Mouse (Mus musculus) intestine, embryonic 15.5 days (tissue): ENCODE measurements around the gene Nlk. TPM values are rescaled to one million over a fixed set of nuclear protein-coding genes. Genes with fewer than 3 reads are reported as not detected.

Experiments
- ATAC-seq: fragments of 200-750 bp; cut with Nextera tagmentation; 2 replicates; pipeline ENCODE4 v1.8.0; 2017; ENCODE audit warnings: moderate TSS enrichment, moderate library complexity
- H3K27ac ChIP-seq: fragments of 300-500 bp; sonication (generic); 2 replicates; pipeline ENCODE4 v1.5.1; 2015; ENCODE audit warnings: mild to moderate bottlenecking, inconsistent platforms
- H3K27me3 ChIP-seq: fragments of 300-500 bp; sonication (generic); replicated peaks from 2 replicates; pipeline ENCODE4 v1.6.1; 2015; ENCODE audit warnings: inconsistent platforms
- H3K36me3 ChIP-seq: fragments of 300-500 bp; sonication (generic); 2 replicates; pipeline ENCODE4 v1.6.1; 2015; ENCODE audit warnings: inconsistent platforms
- H3K4me1 ChIP-seq: fragments of 300-500 bp; sonication (generic); replicated peaks from 2 replicates; pipeline ENCODE4 v1.6.1; 2015; ENCODE audit warnings: inconsistent platforms
- H3K4me2 ChIP-seq: fragments of 300-500 bp; sonication (generic); replicated peaks from 2 replicates; pipeline ENCODE4 v1.6.1; 2015; ENCODE audit warnings: mild to moderate bottlenecking, inconsistent platforms
- H3K4me3 ChIP-seq: fragments of 300-500 bp; sonication (generic); replicated peaks from 2 replicates; pipeline ENCODE4 v1.5.1; 2015; ENCODE audit warnings: inconsistent platforms
- H3K9ac ChIP-seq: fragments of 300-500 bp; sonication (generic); 2 replicates; pipeline ENCODE4 v1.6.1; 2015; ENCODE audit warnings: inconsistent platforms
- H3K9me3 ChIP-seq: fragments of 300-500 bp; sonication (generic); 2 replicates; pipeline ENCODE4 v1.6.1; 2016; ENCODE audit warnings: inconsistent platforms
- WGBS: fragments of 180-500 bp; shearing (Covaris S2); methylation state at CpG from one replicate; pipeline ENCODE4 v1.1.7; 2015; 5-methylcytosine and 5-hydroxymethylcytosine counted together
- polyA plus RNA-seq: library from polyadenylated mRNA; unstranded; fragments of >200 nt; fragmentation: Nextera tagmentation; extraction: Ambion mirVana; gene quantifications from 2 replicates; pipeline ENCODE4 v1.2.1, GENCODE M21; 2015

Nlk gene
- 9.9 and 10.3 TPM in 2 replicates for polyA plus RNA-seq

- H3K36me3 ChIP-seq: no peaks in the 10 kb centered on the region
- peaks cover 17% of the 10 kb centered on the region for H3K4me1 ChIP-seq
- ATAC-seq: peak; percentile 100
- peak within 1 kb of the TSS; percentile 86 for H3K27ac ChIP-seq
- no peaks in the 10 kb centered on the region for H3K9me3 ChIP-seq
- peak within 1 kb of the TSS; percentile 82 for H3K4me3 ChIP-seq
- WGBS: under 1% methylated on average over 47 of the region's 65 CpGs
- 0 out of 2 replicates have a peak, but pooled peaks cover 3% of the 10 kb centered on the region for H3K27me3 ChIP-seq
- peak within 1 kb of the TSS; percentile 78 for H3K9ac ChIP-seq
- H3K4me2 ChIP-seq: peak within 1 kb of the TSS; percentile 72
Measured at GRCm38 (mm10) chr11:78696777-78697752, at the start of gene Nlk. Gene Nlk, minus strand, starts transcription at chr11:78697373.

- Histone ChIP-seq H3K4me3 (no peak overlapping the region), H3K9me3 (no peaks in the 10 kb centered on the region), H3K4me2 (no peak overlapping the region), H3K9ac (no peak overlapping the region), H3K27me3 (no peaks in the 10 kb centered on the region), H3K27ac (no peak overlapping the region), H3K36me3 (0 out of 2 replicates have a peak, but pooled peaks cover 2% of the 10 kb centered on the region), H3K4me1 (0 out of 2 replicates have a peak, but pooled peaks cover 5% of the 10 kb centered on the region)
- 83% methylated on average over 7 of the region's 7 CpGs for WGBS
- ATAC-seq: no peak
Measured at GRCm38 (mm10) chr11:78746264-78746663, 49.1 kb upstream of the Nlk start.

- 39% methylated on average over 4 of the region's 4 CpGs for WGBS
Measured at GRCm38 (mm10) chr11:78745475-78745874, 48.3 kb upstream of the Nlk start.

GRCm38 (mm10) chr11:78742461-78742860 lies 45.3 kb upstream of the Nlk start:
- Histone ChIP-seq H3K36me3 (no peaks in the 10 kb centered on the region), H3K4me1 (no peaks in the 10 kb centered on the region), H3K4me3 (no peak overlapping the region), H3K9me3 (no peaks in the 10 kb centered on the region), H3K27me3 (no peaks in the 10 kb centered on the region), H3K27ac (no peak overlapping the region), H3K4me2 (no peak overlapping the region), H3K9ac (no peak overlapping the region)
- 74% methylated on average over 3 of the region's 3 CpGs for WGBS
- ATAC-seq: no peak

More at GRCm38 (mm10) chr11:78745475-78745874, 48.3 kb upstream of the Nlk start:
- no peak overlapping the region for H3K4me2 ChIP-seq
- H3K9me3 ChIP-seq: no peaks in the 10 kb centered on the region
- no peaks in the 10 kb centered on the region for H3K27me3 ChIP-seq
- H3K9ac ChIP-seq: no peak overlapping the region
- H3K4me1 ChIP-seq: 0 out of 2 replicates have a peak, but pooled peaks cover under 1% of the 10 kb centered on the region
- no peak for ATAC-seq
- no peak overlapping the region for H3K27ac ChIP-seq
- no peak overlapping the region for H3K4me3 ChIP-seq
- 0 out of 2 replicates have a peak, but pooled peaks cover 2% of the 10 kb centered on the region for H3K36me3 ChIP-seq

- no peak for ATAC-seq
- Histone ChIP-seq H3K4me2 (no peak overlapping the region), H3K36me3 (no peaks in the 10 kb centered on the region), H3K27me3 (no peaks in the 10 kb centered on the region), H3K9ac (no peak overlapping the region), H3K27ac (no peak overlapping the region), H3K9me3 (no peaks in the 10 kb centered on the region), H3K4me1 (no peaks in the 10 kb centered on the region), H3K4me3 (no peak overlapping the region)
- 77% methylated on average over 7 of the region's 7 CpGs for WGBS
Measured at GRCm38 (mm10) chr11:78741958-78742357, 44.8 kb upstream of the Nlk start.

- H3K9ac ChIP-seq: no peak overlapping the region
- no peaks in the 10 kb centered on the region for H3K27me3 ChIP-seq
- H3K27ac ChIP-seq: no peak overlapping the region
- no peaks in the 10 kb centered on the region for H3K36me3 ChIP-seq
- no peak overlapping the region for H3K4me2 ChIP-seq
- no peaks in the 10 kb centered on the region for H3K9me3 ChIP-seq
- ATAC-seq: no peak
- H3K4me1 ChIP-seq: no peaks in the 10 kb centered on the region
- H3K4me3 ChIP-seq: no peak overlapping the region
Measured at GRCm38 (mm10) chr11:78739361-78739760, 42.2 kb upstream of the Nlk start.

GRCm38 (mm10) chr11:78736877-78737408 lies 39.8 kb upstream of the Nlk start:
- no peak overlapping the region for H3K9ac ChIP-seq
- no peak overlapping the region for H3K4me2 ChIP-seq
- 75% methylated on average over 3 of the region's 3 CpGs for WGBS
- no peak overlapping the region for H3K27ac ChIP-seq
- no peaks in the 10 kb centered on the region for H3K9me3 ChIP-seq
- no peak overlapping the region for H3K4me3 ChIP-seq
- ATAC-seq: no peak
- no peaks in the 10 kb centered on the region for H3K27me3 ChIP-seq
- no peaks in the 10 kb centered on the region for H3K4me1 ChIP-seq
- H3K36me3 ChIP-seq: no peaks in the 10 kb centered on the region

GRCm38 (mm10) chr11:78735168-78735567 lies 38.0 kb upstream of the Nlk start:
- Histone ChIP-seq H3K9ac (no peak overlapping the region), H3K27me3 (no peaks in the 10 kb centered on the region), H3K36me3 (no peaks in the 10 kb centered on the region), H3K4me1 (no peaks in the 10 kb centered on the region), H3K4me3 (no peak overlapping the region), H3K4me2 (no peak overlapping the region), H3K27ac (no peak overlapping the region), H3K9me3 (no peaks in the 10 kb centered on the region)
- 81% methylated on average over 1 of the region's 1 CpGs for WGBS
- no peak for ATAC-seq

GRCm38 (mm10) chr11:78732619-78733018 lies 35.4 kb upstream of the Nlk start:
- Histone ChIP-seq H3K36me3 (no peaks in the 10 kb centered on the region), H3K4me1 (no peaks in the 10 kb centered on the region), H3K4me3 (no peak overlapping the region), H3K9ac (no peak overlapping the region), H3K27me3 (no peaks in the 10 kb centered on the region), H3K9me3 (no peaks in the 10 kb centered on the region), H3K27ac (no peak overlapping the region), H3K4me2 (no peak overlapping the region)
- ATAC-seq: no peak
- 76% methylated on average over 6 of the region's 6 CpGs for WGBS

GRCm38 (mm10) chr11:78730902-78731301 lies 33.7 kb upstream of the Nlk start:
- Histone ChIP-seq H3K4me2 (no peak overlapping the region), H3K9ac (no peak overlapping the region), H3K9me3 (no peaks in the 10 kb centered on the region), H3K4me1 (no peaks in the 10 kb centered on the region), H3K27ac (no peak overlapping the region), H3K4me3 (no peak overlapping the region), H3K36me3 (no peaks in the 10 kb centered on the region), H3K27me3 (no peaks in the 10 kb centered on the region)
- 19% methylated on average over 2 of the region's 2 CpGs for WGBS
- no peak for ATAC-seq

- no peaks in the 10 kb centered on the region for H3K9me3 ChIP-seq
- no peaks in the 10 kb centered on the region for H3K36me3 ChIP-seq
- H3K27ac ChIP-seq: no peak overlapping the region
- H3K4me3 ChIP-seq: no peak overlapping the region
- ATAC-seq: no peak
- WGBS: 69% methylated on average over 4 of the region's 4 CpGs
- no peaks in the 10 kb centered on the region for H3K27me3 ChIP-seq
- H3K4me1 ChIP-seq: no peaks in the 10 kb centered on the region
- H3K9ac ChIP-seq: no peak overlapping the region
- no peak overlapping the region for H3K4me2 ChIP-seq
Measured at GRCm38 (mm10) chr11:78728041-78728440, 30.9 kb upstream of the Nlk start.

- ATAC-seq: no peak
- no peaks in the 10 kb centered on the region for H3K36me3 ChIP-seq
- WGBS: 81% methylated on average over 3 of the region's 3 CpGs
- H3K9me3 ChIP-seq: no peaks in the 10 kb centered on the region
- H3K27me3 ChIP-seq: no peaks in the 10 kb centered on the region
- H3K27ac ChIP-seq: no peak overlapping the region
- no peak overlapping the region for H3K9ac ChIP-seq
- H3K4me3 ChIP-seq: no peak overlapping the region
- no peak overlapping the region for H3K4me2 ChIP-seq
- no peaks in the 10 kb centered on the region for H3K4me1 ChIP-seq
Measured at GRCm38 (mm10) chr11:78726366-78726765, 29.2 kb upstream of the Nlk start.
